Mouse (Mus musculus): ENCODE results near the gene Foxp4.

The Foxp4 gene

GRCm38 (mm10) chr17:47818038-47818725, 106.3 kb downstream of the Foxp4 start:
- no peak for DNase-seq (ENCODE audit: inconsistent age in 2 of 2, low spot score in 1 of 2)

Measured in adrenal gland, adult (tissue).